Mouse (Mus musculus) MEL (cell line): ENCODE measurements at regions not wholly inside any gene's neighbourhood (a gene's known extent, or its start where the extent isn't known, plus 50 kb on each side); places are given as distances from the start of the nearest gene placed in this dataset.

Experiments used
- DNase-seq: peaks from one replicate; pipeline ENCODE4 v3.0.0; 2011; ENCODE audit warnings: low read depth, low spot score
- H3K27ac ChIP-seq: 2 replicates; pipeline ENCODE4 v1.5.1; 2012; ENCODE audit warnings: low read depth, mild to moderate bottlenecking, control low read depth, low read length, moderate library complexity; ENCODE audit not compliant: control insufficient read depth
- H3K27me3 ChIP-seq, 2 experiments: fragments of 150-350 bp in 1 of 2; sonication (generic) in 1 of 2; 2 replicates each; pipeline ENCODE4 v1.6.1; 2012; ENCODE audit warnings: low read length in 2 of 2, mild to moderate bottlenecking in 2 of 2, improper control_type of control experiment in 1 of 2, moderate library complexity in 1 of 2; ENCODE audit not compliant: insufficient read depth in 2 of 2, control insufficient read depth in 1 of 2
- H3K36me3 ChIP-seq, 2 experiments: 2 replicates each; pipeline ENCODE4 v1.6.1; 2012 to 2014; ENCODE audit warnings: low read length in 2 of 2, improper control_type of control experiment in 1 of 2, inconsistent platforms in 1 of 2, mild to moderate bottlenecking in 1 of 2; ENCODE audit not compliant: insufficient read depth in 2 of 2, control insufficient read depth in 1 of 2
- H3K4me1 ChIP-seq, 2 experiments: fragments of 150-350 bp in 1 of 2; sonication (generic) in 1 of 2; 2 replicates each; pipeline ENCODE4 v1.6.1; 2012; ENCODE audit warnings: low read length in 2 of 2, improper control_type of control experiment in 1 of 2, mild to moderate bottlenecking in 1 of 2; ENCODE audit not compliant: insufficient read depth in 2 of 2, control insufficient read depth in 1 of 2
- H3K4me3 ChIP-seq, 2 experiments: fragments of 150-350 bp in 1 of 2; sonication (generic) in 1 of 2; 2 replicates each; pipeline ENCODE4 v1.5.1; 2012; ENCODE audit warnings: low read depth in 2 of 2, low read length in 2 of 2, mild to moderate bottlenecking in 2 of 2, moderate library complexity in 2 of 2, control low read depth in 1 of 2, improper control_type of control experiment in 1 of 2; ENCODE audit not compliant: control insufficient read depth in 1 of 2, insufficient read depth in 1 of 2
- H3K79me2 ChIP-seq: 2 replicates; pipeline ENCODE4 v1.6.1; 2012; ENCODE audit warnings: mild to moderate bottlenecking, low read length, moderate library complexity; ENCODE audit not compliant: control insufficient read depth, poor library complexity, insufficient read depth
- H3K9ac ChIP-seq: 2 replicates; pipeline ENCODE4 v1.6.1; 2012; ENCODE audit warnings: low read depth, mild to moderate bottlenecking, control low read depth, low read length, moderate library complexity; ENCODE audit not compliant: control insufficient read depth, poor library complexity, severe bottlenecking
- H3K9me3 ChIP-seq: fragments of 150-350 bp; sonication (generic); replicated peaks from 2 replicates; pipeline ENCODE4 v1.6.1; 2012; ENCODE audit warnings: mild to moderate bottlenecking, low read length, improper control_type of control experiment, moderate library complexity; ENCODE audit not compliant: insufficient read depth
- CTCF ChIP-seq, 3 experiments: IDR thresholded peaks in 2 of 3; conservative IDR thresholded peaks in 1 of 3; 2 replicates each; pipeline ENCODE4 v1.5.1; 2011 to 2012; ENCODE audit warnings: low read length in 3 of 3, low read depth in 2 of 3, mild to moderate bottlenecking in 2 of 3, improper control_type of control experiment in 1 of 3, inconsistent platforms in 1 of 3, mixed read lengths in 1 of 3, moderate library complexity in 1 of 3; ENCODE audit not compliant: control insufficient read depth in 1 of 3, insufficient read depth in 1 of 3, poor library complexity in 1 of 3, severe bottlenecking in 1 of 3
- ELF1 ChIP-seq: IDR thresholded peaks from 2 replicates; pipeline ENCODE4 v1.6.1; 2014; ENCODE audit warnings: low read depth, mild to moderate bottlenecking, inconsistent platforms, low read length, improper control_type of control experiment, moderate library complexity
- EP300 ChIP-seq, 2 experiments: IDR thresholded peaks; 2 replicates each; pipeline ENCODE4 v1.6.1; 2011; ENCODE audit warnings: improper control_type of control experiment in 2 of 2, low read length in 2 of 2, low read depth in 1 of 2, mild to moderate bottlenecking in 1 of 2
- ETS1 ChIP-seq: IDR thresholded peaks from 2 replicates; pipeline ENCODE4 v1.6.1; 2012; ENCODE audit warnings: low read depth, mild to moderate bottlenecking, inconsistent platforms, low read length, improper control_type of control experiment, moderate library complexity
- GABPA ChIP-seq: IDR thresholded peaks from 2 replicates; pipeline ENCODE4 v1.6.1; 2012; ENCODE audit warnings: low read depth, mild to moderate bottlenecking, inconsistent platforms, low read length, improper control_type of control experiment, moderate library complexity
- HCFC1 ChIP-seq: IDR thresholded peaks from 2 replicates; pipeline ENCODE4 v1.6.1; 2012; ENCODE audit warnings: low read depth, mild to moderate bottlenecking, inconsistent platforms, low read length, improper control_type of control experiment, moderate library complexity
- JUND ChIP-seq: IDR thresholded peaks from 2 replicates; pipeline ENCODE4 v1.6.1; 2011; ENCODE audit warnings: low read depth, mild to moderate bottlenecking, improper control_type of control experiment, low read length
- MAFK ChIP-seq: IDR thresholded peaks from 2 replicates; pipeline ENCODE4 v1.6.1; 2011; ENCODE audit warnings: low read depth, mild to moderate bottlenecking, low read length, improper control_type of control experiment, borderline replicate concordance
- MAX ChIP-seq: IDR thresholded peaks from 2 replicates; pipeline ENCODE4 v1.6.1; 2011; ENCODE audit warnings: low read length, improper control_type of control experiment
- MAZ ChIP-seq: IDR thresholded peaks from 2 replicates; pipeline ENCODE4 v1.6.1; 2012; ENCODE audit warnings: low read depth, mild to moderate bottlenecking, inconsistent platforms, low read length, improper control_type of control experiment
- MYB ChIP-seq: IDR thresholded peaks from 2 replicates; pipeline ENCODE4 v1.6.1; 2011; ENCODE audit warnings: mild to moderate bottlenecking, low read depth, low read length, improper control_type of control experiment
- NELFE ChIP-seq: IDR thresholded peaks from 2 replicates; pipeline ENCODE4 v1.6.1; 2011; ENCODE audit warnings: low read depth, low read length, improper control_type of control experiment
- NRF1 ChIP-seq: IDR thresholded peaks from 2 replicates; pipeline ENCODE4 v1.6.1; 2014; ENCODE audit warnings: low read depth, mild to moderate bottlenecking, inconsistent platforms, low read length, improper control_type of control experiment, moderate library complexity; ENCODE audit not compliant: poor library complexity, insufficient read depth, severe bottlenecking
- POLR2A ChIP-seq, 2 experiments: IDR thresholded peaks; 2 replicates each; pipeline ENCODE4 v1.6.1; 2011 to 2012; ENCODE audit warnings: low read length in 2 of 2, mild to moderate bottlenecking in 2 of 2, control low read depth in 1 of 2, improper control_type of control experiment in 1 of 2, low read depth in 1 of 2, moderate library complexity in 1 of 2; ENCODE audit not compliant: control insufficient read depth in 1 of 2, insufficient read depth in 1 of 2, poor library complexity in 1 of 2
- POLR2AphosphoS5 ChIP-seq: IDR thresholded peaks from 2 replicates; pipeline ENCODE4 v1.6.1; 2012; ENCODE audit warnings: low read depth, borderline replicate concordance, mild to moderate bottlenecking, inconsistent platforms, low read length, moderate library complexity, mixed read lengths
- RAD21 ChIP-seq: IDR thresholded peaks from 2 replicates; pipeline ENCODE4 v1.6.1; 2011; ENCODE audit warnings: mild to moderate bottlenecking, low read depth, low read length, improper control_type of control experiment
- RCOR1 ChIP-seq: IDR thresholded peaks from 2 replicates; pipeline ENCODE4 v1.6.1; 2012; ENCODE audit warnings: low read depth, mild to moderate bottlenecking, inconsistent platforms, low read length, improper control_type of control experiment
- SIN3A ChIP-seq: IDR thresholded peaks from 2 replicates; pipeline ENCODE4 v1.6.1; 2012; ENCODE audit warnings: low read length, improper control_type of control experiment, inconsistent platforms
- TAL1 ChIP-seq: IDR thresholded peaks from 2 replicates; pipeline ENCODE4 v1.6.1; 2012; ENCODE audit warnings: mild to moderate bottlenecking, inconsistent platforms, low read length, moderate library complexity, mixed read lengths
- USF1 ChIP-seq: IDR thresholded peaks from 2 replicates; pipeline ENCODE4 v1.6.1; 2014; ENCODE audit warnings: low read depth, mild to moderate bottlenecking, inconsistent platforms, low read length, improper control_type of control experiment, moderate library complexity
- ZC3H11A ChIP-seq: IDR thresholded peaks from 2 replicates; pipeline ENCODE4 v1.6.1; 2012; ENCODE audit warnings: low read depth, mild to moderate bottlenecking, inconsistent platforms, low read length, improper control_type of control experiment
- ZNF384 ChIP-seq: IDR thresholded peaks from 2 replicates; pipeline ENCODE4 v1.6.1; 2012; ENCODE audit warnings: low read depth, mild to moderate bottlenecking, inconsistent platforms, low read length, improper control_type of control experiment

DNA sequence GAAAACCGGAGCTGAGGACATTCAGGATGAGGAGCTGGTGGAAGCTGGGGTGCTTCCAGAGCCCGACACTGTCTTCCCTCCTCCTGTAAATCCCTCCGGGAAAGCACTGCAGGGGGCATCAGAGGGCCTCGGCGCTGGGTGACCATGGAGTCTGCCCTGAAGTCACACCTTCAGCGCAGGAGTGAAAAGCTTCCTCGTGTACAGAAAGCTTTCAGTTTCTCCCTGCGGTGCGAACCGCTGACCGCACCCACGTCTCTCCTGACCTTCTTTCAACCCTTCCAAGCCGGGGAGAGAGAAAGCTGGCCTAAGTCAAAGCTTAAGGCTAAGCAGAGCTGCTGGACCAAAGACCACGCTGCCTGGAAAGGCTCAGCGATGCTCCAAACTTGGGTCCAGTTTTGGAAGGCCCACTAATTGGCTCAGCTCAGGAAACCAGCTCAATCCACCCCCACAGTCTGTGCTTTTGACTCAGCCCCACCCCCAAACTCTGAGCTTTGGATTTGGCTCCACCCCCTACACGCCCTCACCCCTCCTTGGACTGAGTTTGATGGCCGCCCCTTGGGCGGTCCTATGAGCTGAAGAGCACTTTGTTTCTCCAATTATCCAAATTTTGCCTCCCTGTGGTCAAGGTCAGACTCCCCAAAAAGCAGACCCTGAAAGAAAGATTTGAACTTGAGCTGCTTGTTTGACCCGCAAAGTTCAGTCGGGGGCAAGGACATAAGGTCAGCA lies 97.0 kb upstream of the Rpl38 start:
- no peak for TF ChIP-seq HCFC1
- TF ChIP-seq CTCF (IDR thresholded peaks at IDR 0.05 in 2 of 3, conservative IDR thresholded peaks at IDR 0.05 in 1 of 3; ENCODE audit: control insufficient read depth in 1 of 3, insufficient read depth in 1 of 3, low read depth in 2 of 3, low read length in 3 of 3, poor library complexity in 1 of 3, severe bottlenecking in 1 of 3), result no peak
- TF ChIP-seq EP300 (IDR thresholded peaks at IDR 0.05; ENCODE audit: low read depth in 1 of 2, low read length in 2 of 2), result no peak
- TF ChIP-seq ETS1, result no peak
- no peak for TF ChIP-seq NELFE
- no peak for TF ChIP-seq RAD21
- no peak for TF ChIP-seq GABPA
- TF ChIP-seq TAL1, result no peak
- no peak for TF ChIP-seq NRF1
- TF ChIP-seq JUND, result no peak
- no peak for TF ChIP-seq MAX
- no peak for TF ChIP-seq MYB
- no peak for TF ChIP-seq USF1
- no peak for TF ChIP-seq MAZ
- TF ChIP-seq MAFK, result no peak
- no peak for TF ChIP-seq ZC3H11A
- TF ChIP-seq ELF1, result no peak
- H3K27me3 ChIP-seq, result no peaks in the 10 kb centered on the region
- no peak overlapping the region for H3K27ac ChIP-seq
- no peaks in the 10 kb centered on the region for H3K79me2 ChIP-seq
- DNase-seq, result no peak
- no peak overlapping the region for H3K9ac ChIP-seq
- H3K4me1 ChIP-seq, result no peaks in the 10 kb centered on the region
- no peaks in the 10 kb centered on the region for H3K9me3 ChIP-seq
- H3K4me3 ChIP-seq, result no peak overlapping the region
- H3K36me3 ChIP-seq, result no peaks in the 10 kb centered on the region

DNA sequence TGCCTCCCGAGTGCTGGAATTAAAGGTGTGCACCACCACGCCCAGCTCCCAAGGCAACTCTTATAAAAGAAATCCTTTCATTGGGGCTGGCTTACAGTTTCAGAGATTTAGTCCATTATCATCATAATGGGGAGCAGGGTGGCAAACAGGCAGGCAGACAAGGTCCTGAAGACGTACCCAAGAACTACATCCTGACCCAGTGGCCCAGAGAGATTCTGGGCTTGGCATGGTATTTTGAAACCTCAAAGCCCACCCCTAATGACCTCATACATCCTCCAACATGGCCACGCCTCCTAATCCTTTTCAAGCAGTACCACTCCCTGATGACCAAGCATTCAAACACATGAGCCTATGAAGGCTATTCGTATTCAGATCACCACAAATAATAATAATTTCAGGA lies 98.2 kb upstream of the Rpl38 start:
- H3K9me3 ChIP-seq, result no peaks in the 10 kb centered on the region
- H3K79me2 ChIP-seq, result no peaks in the 10 kb centered on the region
- no peaks in the 10 kb centered on the region for H3K4me1 ChIP-seq
- no peaks in the 10 kb centered on the region for H3K27me3 ChIP-seq
- no peak overlapping the region for H3K4me3 ChIP-seq
- no peak for DNase-seq
- no peak overlapping the region for H3K27ac ChIP-seq
- H3K36me3 ChIP-seq, result no peaks in the 10 kb centered on the region
- H3K9ac ChIP-seq, result no peak overlapping the region
- TF ChIP-seq POLR2A (IDR thresholded peaks at IDR 0.05; ENCODE audit: control insufficient read depth in 1 of 2, insufficient read depth in 1 of 2, low read depth in 1 of 2, low read length in 2 of 2, poor library complexity in 1 of 2), result no peak
- TF ChIP-seq POLR2AphosphoS5, result no peak
- no peak for TF ChIP-seq ZNF384
- no peak for TF ChIP-seq ETS1
- TF ChIP-seq MAX, result no peak
- TF ChIP-seq RCOR1, result no peak
- TF ChIP-seq MAFK, result no peak
- TF ChIP-seq SIN3A, result no peak
- TF ChIP-seq ZC3H11A, result no peak
- TF ChIP-seq CTCF (IDR thresholded peaks at IDR 0.05 in 2 of 3, conservative IDR thresholded peaks at IDR 0.05 in 1 of 3; ENCODE audit: control insufficient read depth in 1 of 3, insufficient read depth in 1 of 3, low read depth in 2 of 3, low read length in 3 of 3, poor library complexity in 1 of 3, severe bottlenecking in 1 of 3), result no peak
